Comparison of ENCODE assay signal across 11 mouse cellular contexts in the genomic region with DNA sequence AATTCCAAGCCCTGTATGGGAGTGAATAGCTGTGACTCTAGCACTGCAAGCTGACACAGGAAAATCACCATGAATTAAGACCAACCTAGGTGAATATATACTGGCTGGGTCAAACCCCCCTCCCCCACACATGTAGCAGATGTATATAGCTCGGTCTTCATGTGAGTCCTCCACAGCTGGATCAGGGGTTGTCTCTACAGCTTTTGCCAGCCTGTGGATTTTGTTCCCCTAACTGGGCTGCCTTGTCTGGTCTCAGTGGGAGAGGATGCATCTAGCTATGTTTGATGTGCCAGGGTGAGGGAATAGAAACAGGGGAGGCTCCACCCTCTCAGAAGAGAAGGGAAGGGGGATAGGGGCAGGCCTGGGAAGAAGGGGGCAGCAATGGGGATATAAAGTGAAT. TPM values are rescaled to one million over a fixed set of nuclear protein-coding genes. Genes with fewer than 3 reads are reported as not detected.
A peak's percentile ranks its signal among the peaks of the same experiment; 100 is the strongest.
DNase-seq lines count a peak whose midpoint lies in the region; ATAC-seq and TF ChIP-seq lines count a peak whose summit lies in the region.
"Had no signal": no experiment of that assay in that cellular context is flagged by ENCODE, and none has a peak within 500 bp of the region (broad histone marks: within the 10 kb centered on the region; RNA-seq: fewer than 3 reads in every experiment).

No protein-coding gene starts in this region.

- H3K36me3 ChIP-seq in intestine, postnatal 0 days (ENCODE audit: control insufficient read depth, insufficient read depth): peaks cover 12% of the 10 kb centered on the region
- H3K36me3 ChIP-seq in intestine, embryonic 15.5 days: peaks cover 16% of the 10 kb centered on the region
- H3K36me3 ChIP-seq in embryonic facial prominence, embryonic 15.5 days: peaks cover 15% of the 10 kb centered on the region
- peaks cover 11% of the 10 kb centered on the region for H3K36me3 ChIP-seq in hindbrain, embryonic 16.5 days (ENCODE audit: control insufficient read depth, insufficient read depth, low read length)
- H3K36me3 ChIP-seq in neural tube, embryonic 14.5 days (ENCODE audit: control insufficient read depth, insufficient read depth, low read length): peaks cover 12% of the 10 kb centered on the region

- no peak overlapping the region for H3K27ac ChIP-seq in intestine, postnatal 0 days (ENCODE audit: low read depth, low read length)
- no peak overlapping the region for H3K27ac ChIP-seq in intestine, embryonic 15.5 days
- H3K27ac ChIP-seq in embryonic facial prominence, embryonic 15.5 days (replicated peaks): no peak overlapping the region
- H3K27ac ChIP-seq in hindbrain, embryonic 16.5 days (ENCODE audit: low read depth, low read length): 0 out of 2 replicates have a peak overlapping the region, but pooled peaks have one; percentile 9
- H3K27ac ChIP-seq in neural tube, embryonic 14.5 days (ENCODE audit: low read depth, low read length): no peak overlapping the region

- H3K4me1 ChIP-seq in intestine, postnatal 0 days (replicated peaks; ENCODE audit: control insufficient read depth, insufficient read depth, low read length): no peaks in the 10 kb centered on the region
- peaks cover 10% of the 10 kb centered on the region for H3K4me1 ChIP-seq in intestine, embryonic 15.5 days (replicated peaks)
- H3K4me1 ChIP-seq in embryonic facial prominence, embryonic 15.5 days: peaks cover 14% of the 10 kb centered on the region
- H3K4me1 ChIP-seq in hindbrain, embryonic 16.5 days (ENCODE audit: control insufficient read depth, insufficient read depth, low read depth, low read length): peaks cover 14% of the 10 kb centered on the region
- H3K4me1 ChIP-seq in neural tube, embryonic 14.5 days (ENCODE audit: control insufficient read depth, insufficient read depth, low read length): peaks cover 14% of the 10 kb centered on the region; the same call in 1 of the 2 replicates

- H3K9ac ChIP-seq in intestine, postnatal 0 days (ENCODE audit: low read depth, low read length): no peak overlapping the region
- no peak overlapping the region for H3K9ac ChIP-seq in intestine, embryonic 15.5 days
- H3K9ac ChIP-seq in embryonic facial prominence, embryonic 15.5 days: no peak overlapping the region
- peak overlapping the region; percentile 48 for H3K9ac ChIP-seq in hindbrain, embryonic 16.5 days (ENCODE audit: low read depth, low read length)
- H3K9ac ChIP-seq in neural tube, embryonic 14.5 days (replicated peaks; ENCODE audit: low read depth, low read length): no peak overlapping the region

- H3K4me3 ChIP-seq in intestine, postnatal 0 days (ENCODE audit: low read depth, low read length): no peak overlapping the region
- no peak overlapping the region for H3K4me3 ChIP-seq in intestine, embryonic 15.5 days (replicated peaks)
- H3K4me3 ChIP-seq in embryonic facial prominence, embryonic 15.5 days (replicated peaks): no peak overlapping the region
- H3K4me3 ChIP-seq in hindbrain, embryonic 16.5 days (ENCODE audit: low read length): peak overlapping the region; percentile 100
- H3K4me3 ChIP-seq in neural tube, embryonic 14.5 days (ENCODE audit: low read depth, low read length): peak overlapping the region; percentile 90; the same call in 1 of the 2 replicates

- no peak for DNase-seq in right cerebral cortex, adult 18-20 months
- DNase-seq in kidney, adult 11 months: no peak
- DNase-seq: gastrocnemius, postnatal 36 days; kidney, adult 8-10 months; left cerebral cortex, postnatal 4 days had no signal

- no peaks in the 10 kb centered on the region for H3K27me3 ChIP-seq in intestine, postnatal 0 days (replicated peaks; ENCODE audit: control insufficient read depth, insufficient read depth, low read length)
- no peaks in the 10 kb centered on the region for H3K27me3 ChIP-seq in intestine, embryonic 15.5 days (replicated peaks)
- no peaks in the 10 kb centered on the region for H3K27me3 ChIP-seq in embryonic facial prominence, embryonic 15.5 days
- H3K27me3 ChIP-seq in hindbrain, embryonic 16.5 days (replicated peaks; ENCODE audit: control insufficient read depth, insufficient read depth, low read length): no peaks in the 10 kb centered on the region
- H3K27me3 ChIP-seq in neural tube, embryonic 14.5 days (ENCODE audit: control insufficient read depth, insufficient read depth, low read length): no peaks in the 10 kb centered on the region; the same call in 1 of the 2 replicates

- no peak overlapping the region for H3K4me2 ChIP-seq in intestine, postnatal 0 days (replicated peaks; ENCODE audit: low read depth)
- no peak overlapping the region for H3K4me2 ChIP-seq in intestine, embryonic 15.5 days (replicated peaks)
- no peak overlapping the region for H3K4me2 ChIP-seq in embryonic facial prominence, embryonic 15.5 days (replicated peaks)
- peak overlapping the region; percentile 91 for H3K4me2 ChIP-seq in hindbrain, embryonic 16.5 days (ENCODE audit: low read length)
- H3K4me2 ChIP-seq in neural tube, embryonic 14.5 days (ENCODE audit: low read depth, low read length): peak overlapping the region; percentile 83

- WGBS in intestine, postnatal 0 days: 50% methylated on average over 1 of the region's 1 CpGs
- 62% methylated on average over 1 of the region's 1 CpGs for WGBS in intestine, embryonic 15.5 days
- 58% methylated on average over 1 of the region's 1 CpGs for WGBS in embryonic facial prominence, embryonic 15.5 days
- 53% methylated on average over 1 of the region's 1 CpGs for WGBS in hindbrain, embryonic 16.5 days
- WGBS in neural tube, embryonic 14.5 days: 55% methylated on average over 1 of the region's 1 CpGs

- H3K9me3 ChIP-seq in intestine, postnatal 0 days (ENCODE audit: control insufficient read depth): no peaks in the 10 kb centered on the region
- H3K9me3 ChIP-seq in intestine, embryonic 15.5 days: no peaks in the 10 kb centered on the region
- no peaks in the 10 kb centered on the region for H3K9me3 ChIP-seq in embryonic facial prominence, embryonic 15.5 days (replicated peaks)
- no peaks in the 10 kb centered on the region for H3K9me3 ChIP-seq in hindbrain, embryonic 16.5 days (ENCODE audit: control insufficient read depth, low read length)
- H3K9me3 ChIP-seq in neural tube, embryonic 14.5 days (ENCODE audit: control insufficient read depth, low read length): no peaks in the 10 kb centered on the region

- no peak for TF ChIP-seq CTCF in intestine, postnatal 0 days (IDR thresholded peaks at IDR 0.05; ENCODE audit: low read depth)

- ATAC-seq in intestine, postnatal 0 days: 0 out of 2 replicates have a peak, but pooled peaks have one; percentile 1
- ATAC-seq in intestine, embryonic 15.5 days: no peak
- ATAC-seq in embryonic facial prominence, embryonic 15.5 days (ENCODE audit: insufficient number of reproducible peaks, low FRiP score, low TSS enrichment, low read depth): peak; percentile 11; the same call in 1 of the 2 replicates
- 0 out of 2 replicates have a peak, but pooled peaks have one; percentile 37 for ATAC-seq in hindbrain, embryonic 16.5 days
- ATAC-seq in neural tube, embryonic 14.5 days (ENCODE audit: low read depth): no peak
- ATAC-seq in granulocyte monocyte progenitor cell, adult 5-6 weeks (replicated peaks; ENCODE audit: poor library complexity, severe bottlenecking): no peak

RNA-seq across cellular contexts. Expression of a gene that starts 0.7 kb away (rescaled TPM):
- polyA plus RNA-seq in intestine, postnatal 0 days (2015; fragmentation: Nextera tagmentation; extraction: Ambion mirVana): 3.0 and 3.8 TPM in 2 replicates
- 8.8 and 9.4 TPM in 2 replicates for polyA plus RNA-seq in intestine, embryonic 15.5 days (2015; fragmentation: Nextera tagmentation; extraction: Ambion mirVana)
- 11.4 and 11.9 TPM in 2 replicates for polyA plus RNA-seq in embryonic facial prominence, embryonic 15.5 days (2015; fragmentation: Nextera tagmentation; extraction: Ambion mirVana)
- polyA plus RNA-seq in hindbrain, embryonic 16.5 days (2015; fragmentation: Nextera tagmentation; extraction: Ambion mirVana): 15.0 and 20.7 TPM in 2 replicates
- polyA plus RNA-seq in neural tube, embryonic 14.5 days (2014; fragmentation: Nextera tagmentation; extraction: Ambion mirVana): 20.4 and 25.3 TPM in 2 replicates
- total RNA-seq in granulocyte monocyte progenitor cell, adult 5-6 weeks (2014; fragmentation: Nextera tagmentation): 12.9 and 18.9 TPM in 2 replicates
- 8.2 and 12.6 TPM in 2 replicates for total RNA-seq in granulocyte monocyte progenitor cell, adult 5-6 weeks (2017)

RNA-seq across cellular contexts. Expression of a gene that starts 27.8 kb away (rescaled TPM):
- polyA plus RNA-seq in intestine, postnatal 0 days (2015; fragmentation: Nextera tagmentation; extraction: Ambion mirVana): 16.7 and 20.6 TPM in 2 replicates
- polyA plus RNA-seq in intestine, embryonic 15.5 days (2015; fragmentation: Nextera tagmentation; extraction: Ambion mirVana): 37.4 and 37.7 TPM in 2 replicates
- 47.5 and 51.5 TPM in 2 replicates for polyA plus RNA-seq in embryonic facial prominence, embryonic 15.5 days (2015; fragmentation: Nextera tagmentation; extraction: Ambion mirVana)
- polyA plus RNA-seq in hindbrain, embryonic 16.5 days (2015; fragmentation: Nextera tagmentation; extraction: Ambion mirVana): 38.0 and 48.1 TPM in 2 replicates
- 31.2 and 39.6 TPM in 2 replicates for polyA plus RNA-seq in neural tube, embryonic 14.5 days (2014; fragmentation: Nextera tagmentation; extraction: Ambion mirVana)
- total RNA-seq in granulocyte monocyte progenitor cell, adult 5-6 weeks (2014; fragmentation: Nextera tagmentation): 25.0 and 48.1 TPM in 2 replicates
- total RNA-seq in granulocyte monocyte progenitor cell, adult 5-6 weeks (2017): 35.3 and 42.8 TPM in 2 replicates

RNA-seq across cellular contexts. Expression of a gene that starts 27.9 kb away (rescaled TPM):
- 3.0 and 3.1 TPM in 2 replicates for polyA plus RNA-seq in intestine, postnatal 0 days (2015; fragmentation: Nextera tagmentation; extraction: Ambion mirVana)
- polyA plus RNA-seq in intestine, embryonic 15.5 days (2015; fragmentation: Nextera tagmentation; extraction: Ambion mirVana): 4.1 and 4.9 TPM in 2 replicates
- 19.2 and 29.0 TPM in 2 replicates for polyA plus RNA-seq in embryonic facial prominence, embryonic 15.5 days (2015; fragmentation: Nextera tagmentation; extraction: Ambion mirVana)
- 11.6 and 13.3 TPM in 2 replicates for polyA plus RNA-seq in hindbrain, embryonic 16.5 days (2015; fragmentation: Nextera tagmentation; extraction: Ambion mirVana)
- 7.8 and 10.6 TPM in 2 replicates for polyA plus RNA-seq in neural tube, embryonic 14.5 days (2014; fragmentation: Nextera tagmentation; extraction: Ambion mirVana)
- 0.37 and 0.77 TPM in 2 replicates for total RNA-seq in granulocyte monocyte progenitor cell, adult 5-6 weeks (2014; fragmentation: Nextera tagmentation)
- 1.6 and 3.9 TPM in 2 replicates for total RNA-seq in granulocyte monocyte progenitor cell, adult 5-6 weeks (2017)

RNA-seq across cellular contexts. Expression of a gene that starts 43.2 kb away (rescaled TPM):
- polyA plus RNA-seq in intestine, postnatal 0 days (2015; fragmentation: Nextera tagmentation; extraction: Ambion mirVana): 25.1 and 25.7 TPM in 2 replicates
- 34.3 TPM in 2 replicates for polyA plus RNA-seq in intestine, embryonic 15.5 days (2015; fragmentation: Nextera tagmentation; extraction: Ambion mirVana)
- polyA plus RNA-seq in embryonic facial prominence, embryonic 15.5 days (2015; fragmentation: Nextera tagmentation; extraction: Ambion mirVana): 40.0 TPM in 2 replicates
- polyA plus RNA-seq in hindbrain, embryonic 16.5 days (2015; fragmentation: Nextera tagmentation; extraction: Ambion mirVana): 60.5 and 60.9 TPM in 2 replicates
- polyA plus RNA-seq in neural tube, embryonic 14.5 days (2014; fragmentation: Nextera tagmentation; extraction: Ambion mirVana): 62.1 and 69.6 TPM in 2 replicates
- total RNA-seq in granulocyte monocyte progenitor cell, adult 5-6 weeks (2014; fragmentation: Nextera tagmentation): 57.0 and 72.0 TPM in 2 replicates
- 27.4 and 31.7 TPM in 2 replicates for total RNA-seq in granulocyte monocyte progenitor cell, adult 5-6 weeks (2017)

RNA-seq across cellular contexts. Expression of a gene that starts 55.1 kb away (rescaled TPM):
- polyA plus RNA-seq in intestine, postnatal 0 days (2015; fragmentation: Nextera tagmentation; extraction: Ambion mirVana): 1.9 and 3.8 TPM in 2 replicates
- 5.5 and 5.6 TPM in 2 replicates for polyA plus RNA-seq in intestine, embryonic 15.5 days (2015; fragmentation: Nextera tagmentation; extraction: Ambion mirVana)
- 6.5 and 12.8 TPM in 2 replicates for polyA plus RNA-seq in embryonic facial prominence, embryonic 15.5 days (2015; fragmentation: Nextera tagmentation; extraction: Ambion mirVana)
- polyA plus RNA-seq in hindbrain, embryonic 16.5 days (2015; fragmentation: Nextera tagmentation; extraction: Ambion mirVana): 4.3 and 6.2 TPM in 2 replicates
- polyA plus RNA-seq in neural tube, embryonic 14.5 days (2014; fragmentation: Nextera tagmentation; extraction: Ambion mirVana): 7.2 TPM in 2 replicates
- total RNA-seq in granulocyte monocyte progenitor cell, adult 5-6 weeks (2014; fragmentation: Nextera tagmentation): 8.1 TPM in 1 of 2 replicates, not detected in the other
- 0.99 and 2.9 TPM in 2 replicates for total RNA-seq in granulocyte monocyte progenitor cell, adult 5-6 weeks (2017)
- total RNA-seq: gastrocnemius, postnatal 36 days had no signal

Comparison
In these comparisons a context has a peak if more than half of its experiments do, and no peak if none do; other contexts are left out.
1. ATAC-seq: peak in intestine, postnatal 0 days (single experiment), embryonic facial prominence, embryonic 15.5 days (single experiment) and hindbrain, embryonic 16.5 days (single experiment); none in intestine, embryonic 15.5 days (single experiment), neural tube, embryonic 14.5 days (single experiment) and granulocyte monocyte progenitor cell, adult 5-6 weeks (single experiment).
2. H3K4me2 ChIP-seq: peak in hindbrain, embryonic 16.5 days (single experiment) and neural tube, embryonic 14.5 days (single experiment); none in intestine, postnatal 0 days (single experiment), intestine, embryonic 15.5 days (single experiment) and embryonic facial prominence, embryonic 15.5 days (single experiment).
3. H3K4me3 ChIP-seq: peak in hindbrain, embryonic 16.5 days (single experiment) and neural tube, embryonic 14.5 days (single experiment); none in intestine, postnatal 0 days (single experiment), intestine, embryonic 15.5 days (single experiment) and embryonic facial prominence, embryonic 15.5 days (single experiment).